Mouse (Mus musculus): Measurements from ENCODE around the gene Tmprss3. TPM values are rescaled to one million over a fixed set of nuclear protein-coding genes. Genes with fewer than 3 reads are reported as not detected.

Gene Tmprss3
- total and polyA plus RNA-seq, 2 experiments from 2014 or later: not detected

- no peaks in the 10 kb centered on the region for H3K27me3 ChIP-seq (ENCODE audit: insufficient read depth, low read length)
- H3K9me3 ChIP-seq (ENCODE audit: low read length): no peaks in the 10 kb centered on the region
- WGBS: 42% methylated on average over 5 of the region's 5 CpGs
- H3K4me3 ChIP-seq (ENCODE audit: low read depth, low read length): no peak overlapping the region
- no peaks in the 10 kb centered on the region for H3K36me3 ChIP-seq (ENCODE audit: insufficient read depth)
- DNase-seq (no peak), ATAC-seq (no peak)
- no peak overlapping the region for H3K4me2 ChIP-seq (ENCODE audit: low read depth)
- no peak overlapping the region for H3K9ac ChIP-seq
- H3K27ac ChIP-seq (ENCODE audit: low read depth, low read length): no peak overlapping the region
- TF ChIP-seq CTCF (IDR thresholded peaks at IDR 0.05; ENCODE audit: low read depth): no peak
- H3K4me1 ChIP-seq (ENCODE audit: insufficient read depth): no peaks in the 10 kb centered on the region
Measured at GRCm38 (mm10) chr17:31216068-31216955, 17.5 kb upstream of the Tmprss3 start.

DNA sequence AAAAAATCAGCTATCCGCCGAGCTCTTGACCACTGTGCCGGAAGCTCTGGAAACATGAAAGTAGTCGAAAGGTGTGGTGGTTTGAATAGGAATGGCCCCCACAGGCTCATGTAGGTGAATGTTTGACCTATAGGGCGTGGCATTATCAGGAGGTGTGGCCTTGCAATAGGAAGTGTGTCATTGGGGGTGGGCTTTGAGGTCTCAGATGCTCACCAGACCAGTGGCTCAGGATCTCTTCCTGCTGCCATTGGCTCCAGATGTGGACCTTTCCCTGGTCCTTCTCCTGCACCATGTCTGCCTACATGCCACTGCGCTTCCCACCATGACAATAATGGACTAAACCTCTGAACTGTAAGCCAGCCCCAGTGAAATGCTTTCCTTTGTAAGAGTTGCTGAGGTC, 13.1 kb upstream of the Tmprss3 start:
- no peak overlapping the region for H3K4me2 ChIP-seq (ENCODE audit: low read depth)
- H3K27me3 ChIP-seq (ENCODE audit: insufficient read depth, low read length): no peaks in the 10 kb centered on the region
- H3K27ac ChIP-seq (ENCODE audit: low read depth, low read length): no peak overlapping the region
- ATAC-seq: no peak
- no peak overlapping the region for H3K4me3 ChIP-seq (ENCODE audit: low read depth, low read length)
- no peak for DNase-seq
- 83% methylated on average over 6 of the region's 6 CpGs for WGBS
- H3K4me1 ChIP-seq (ENCODE audit: insufficient read depth): no peaks in the 10 kb centered on the region
- no peak for TF ChIP-seq CTCF (IDR thresholded peaks at IDR 0.05; ENCODE audit: low read depth)
- no peaks in the 10 kb centered on the region for H3K9me3 ChIP-seq (ENCODE audit: low read length)
- H3K36me3 ChIP-seq (ENCODE audit: insufficient read depth): no peaks in the 10 kb centered on the region
- no peak overlapping the region for H3K9ac ChIP-seq

DNA sequence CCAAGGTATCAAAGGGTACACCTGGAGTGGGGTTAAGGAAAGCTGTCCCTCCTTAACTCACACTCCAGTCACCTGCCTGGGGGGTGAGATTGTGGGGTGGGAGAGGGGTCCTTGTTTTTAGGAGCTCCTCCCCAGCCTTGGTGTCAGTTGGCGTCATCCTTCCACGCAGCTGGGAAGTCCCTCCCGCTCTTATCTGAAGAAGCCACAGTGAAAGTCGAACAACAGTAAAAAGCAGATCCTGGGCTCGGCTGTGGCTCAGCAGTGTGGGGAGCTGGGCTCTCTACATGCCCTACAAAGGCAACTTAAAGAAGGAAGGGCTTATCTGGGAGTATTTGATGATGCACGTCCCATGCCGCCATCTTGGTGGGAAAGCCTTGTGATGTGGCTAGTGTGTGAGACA, 11.5 kb upstream of the Tmprss3 start:
- DNase-seq (no peak), ATAC-seq (no peak)
- Histone ChIP-seq H3K27ac (ENCODE audit: low read depth, low read length) (no peak overlapping the region), H3K4me3 (ENCODE audit: low read depth, low read length) (no peak overlapping the region), H3K36me3 (ENCODE audit: insufficient read depth) (no peaks in the 10 kb centered on the region), H3K9ac (no peak overlapping the region), H3K9me3 (ENCODE audit: low read length) (no peaks in the 10 kb centered on the region), H3K4me2 (ENCODE audit: low read depth) (no peak overlapping the region), H3K27me3 (ENCODE audit: insufficient read depth, low read length) (no peaks in the 10 kb centered on the region), H3K4me1 (ENCODE audit: insufficient read depth) (no peaks in the 10 kb centered on the region)
- no peak for TF ChIP-seq CTCF (IDR thresholded peaks at IDR 0.05; ENCODE audit: low read depth)
- 95% methylated on average over 7 of the region's 7 CpGs for WGBS

DNA sequence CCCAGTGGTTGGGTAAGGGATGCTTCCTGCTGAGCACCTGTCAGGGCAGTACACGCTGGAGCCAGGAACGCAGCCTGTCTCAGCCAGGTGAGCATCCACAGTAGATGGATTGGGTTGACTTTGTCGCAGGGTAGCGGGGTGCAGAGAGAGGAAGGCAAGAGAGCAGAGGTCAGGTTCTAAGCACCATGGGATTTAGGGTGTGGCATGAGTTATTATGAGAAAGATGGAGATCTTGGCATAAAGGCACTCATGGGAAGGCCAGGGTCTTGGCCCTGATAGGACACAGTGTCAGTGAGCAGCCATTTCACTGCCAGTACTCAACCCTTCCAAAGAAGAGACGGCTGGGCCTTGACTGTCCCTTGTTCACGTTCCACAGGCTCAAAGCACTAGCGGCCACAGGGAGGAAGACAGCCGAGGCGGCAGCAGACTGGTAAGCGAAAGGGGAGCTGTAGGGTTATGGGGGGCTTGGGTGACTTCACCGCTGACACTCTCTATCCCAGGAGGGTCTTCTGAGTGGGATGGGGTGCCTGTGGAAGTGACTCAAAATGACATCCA, 10.7 kb upstream of the Tmprss3 start:
- ATAC-seq (no peak), DNase-seq (no peak)
- WGBS: 91% methylated on average over 11 of the region's 11 CpGs
- H3K4me3 ChIP-seq (ENCODE audit: low read depth, low read length): no peak overlapping the region
- no peaks in the 10 kb centered on the region for H3K27me3 ChIP-seq (ENCODE audit: insufficient read depth, low read length)
- H3K36me3 ChIP-seq (ENCODE audit: insufficient read depth): no peaks in the 10 kb centered on the region
- no peak for TF ChIP-seq CTCF (IDR thresholded peaks at IDR 0.05; ENCODE audit: low read depth)
- no peaks in the 10 kb centered on the region for H3K9me3 ChIP-seq (ENCODE audit: low read length)
- no peak overlapping the region for H3K27ac ChIP-seq (ENCODE audit: low read depth, low read length)
- H3K4me1 ChIP-seq (ENCODE audit: insufficient read depth): no peaks in the 10 kb centered on the region
- no peak overlapping the region for H3K4me2 ChIP-seq (ENCODE audit: low read depth)
- no peak overlapping the region for H3K9ac ChIP-seq

DNA sequence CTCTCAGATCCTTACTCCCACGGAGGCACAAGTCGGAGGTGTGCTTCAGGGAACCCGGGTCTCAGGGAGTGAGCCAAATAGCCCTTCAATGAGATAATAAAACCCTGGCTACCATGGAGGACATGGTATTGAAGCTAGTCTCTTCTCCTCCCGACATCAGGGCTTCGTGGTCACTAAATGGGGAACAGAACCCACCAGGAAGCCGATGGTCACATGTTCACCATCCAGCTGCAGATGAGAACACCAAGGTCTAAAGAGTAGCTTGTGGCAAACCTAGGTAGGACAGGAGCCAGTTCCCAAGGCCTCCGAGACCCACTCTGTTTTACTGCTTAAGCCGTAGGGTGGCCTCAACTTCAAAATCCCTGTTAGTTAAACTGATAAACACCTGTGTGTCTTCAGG, 9.9 kb upstream of the Tmprss3 start:
- no peaks in the 10 kb centered on the region for H3K9me3 ChIP-seq (ENCODE audit: low read length)
- TF ChIP-seq CTCF (IDR thresholded peaks at IDR 0.05; ENCODE audit: low read depth): no peak
- 91% methylated on average over 8 of the region's 8 CpGs for WGBS

DNA sequence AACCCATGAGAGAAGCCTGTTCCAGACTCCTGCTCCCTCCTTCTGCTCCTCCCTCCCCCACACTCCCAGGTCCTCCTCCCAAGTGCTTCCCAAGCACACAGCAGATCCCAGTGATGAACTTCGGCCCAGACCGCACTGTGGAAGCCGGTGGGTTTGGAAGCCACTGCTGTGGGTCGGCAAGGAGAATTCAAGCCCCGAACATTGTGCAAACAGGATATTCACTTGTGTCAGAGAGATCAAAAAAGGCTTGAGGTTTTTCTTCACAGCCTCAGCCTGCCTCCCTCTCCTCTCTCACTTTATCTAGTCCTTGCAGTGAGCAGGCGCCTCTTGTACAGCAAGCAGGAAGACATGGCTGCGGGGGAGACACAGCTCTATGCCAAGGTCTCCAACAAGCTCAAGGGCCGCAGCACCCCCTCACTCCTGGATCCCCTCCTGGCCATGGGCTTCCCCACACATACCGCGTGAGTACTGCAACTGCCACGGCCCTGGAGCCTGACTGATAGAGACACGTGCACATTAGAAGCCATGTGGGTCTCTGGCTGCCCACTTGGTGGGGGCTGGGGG, 9.1 kb upstream of the Tmprss3 start, which contains the start of gene Ubash3a:
Gene Ubash3a (plus strand): TSS at position 103 of the 564 bp plus-strand sequence.
- no peak for TF ChIP-seq CTCF (IDR thresholded peaks at IDR 0.05; ENCODE audit: low read depth)
- Histone ChIP-seq H3K4me3 (ENCODE audit: low read depth, low read length) (no peak within 1 kb of the TSS), H3K4me1 (ENCODE audit: insufficient read depth) (no peaks in the 10 kb centered on the region), H3K9ac (no peak within 1 kb of the TSS), H3K9me3 (ENCODE audit: low read length) (no peaks in the 10 kb centered on the region), H3K27ac (ENCODE audit: low read depth, low read length) (no peak within 1 kb of the TSS), H3K4me2 (ENCODE audit: low read depth) (no peak within 1 kb of the TSS), H3K36me3 (ENCODE audit: insufficient read depth) (no peaks in the 10 kb centered on the region), H3K27me3 (ENCODE audit: insufficient read depth, low read length) (no peaks in the 10 kb centered on the region)
- whole genome bisulfite sequencing: 78% methylated on average over 12 of the region's 12 CpGs
- no peak for DNase-seq
- ATAC-seq: no peak

More for the DNA sequence above, 9.9 kb upstream of the Tmprss3 start:
- Histone ChIP-seq H3K27me3 (ENCODE audit: insufficient read depth, low read length) (no peaks in the 10 kb centered on the region), H3K36me3 (ENCODE audit: insufficient read depth) (no peaks in the 10 kb centered on the region), H3K4me3 (ENCODE audit: low read depth, low read length) (no peak overlapping the region), H3K4me2 (ENCODE audit: low read depth) (no peak overlapping the region), H3K9ac (no peak overlapping the region), H3K4me1 (ENCODE audit: insufficient read depth) (no peaks in the 10 kb centered on the region), H3K27ac (ENCODE audit: low read depth, low read length) (no peak overlapping the region)
- ATAC-seq (no peak), DNase-seq (no peak)

DNA sequence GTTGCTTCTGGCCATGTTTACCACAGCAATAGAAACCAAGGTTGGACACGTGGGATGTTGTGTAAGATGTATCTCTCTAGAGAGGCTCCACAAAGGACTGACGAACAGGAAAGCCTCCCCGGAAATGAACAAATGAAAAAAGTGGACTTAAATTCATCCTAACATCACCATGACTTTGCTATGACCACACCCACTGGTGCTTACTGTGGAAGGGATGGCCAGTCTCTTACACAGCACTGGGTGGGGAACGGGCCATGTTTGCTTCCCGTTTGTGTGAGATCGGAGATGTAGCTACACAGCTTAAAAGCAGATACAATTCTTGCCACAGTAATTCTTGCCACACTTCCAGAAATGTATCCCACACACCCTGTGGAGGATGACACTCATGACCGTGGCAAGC, 2.5 kb downstream of the Tmprss3 start:
- Histone ChIP-seq H3K9me3 (ENCODE audit: low read length) (no peaks in the 10 kb centered on the region), H3K27ac (ENCODE audit: low read depth, low read length) (no peak overlapping the region), H3K4me3 (ENCODE audit: low read depth, low read length) (no peak overlapping the region), H3K9ac (no peak overlapping the region), H3K4me2 (ENCODE audit: low read depth) (no peak overlapping the region), H3K36me3 (ENCODE audit: insufficient read depth) (no peaks in the 10 kb centered on the region), H3K4me1 (ENCODE audit: insufficient read depth) (no peaks in the 10 kb centered on the region), H3K27me3 (ENCODE audit: insufficient read depth, low read length) (no peaks in the 10 kb centered on the region)
- DNase-seq: no peak
- WGBS: 91% methylated on average over 7 of the region's 7 CpGs
- no peak for ATAC-seq
- no peak for TF ChIP-seq CTCF (IDR thresholded peaks at IDR 0.05; ENCODE audit: low read depth)

All from forebrain, postnatal 0 days (tissue).